Mouse (Mus musculus) heart, adult 2 months (tissue): ENCODE results near the gene Josd2.

Source experiments
- CTCF ChIP-seq: fragments of 200-600 bp; IDR thresholded peaks from 2 replicates; pipeline ENCODE4 v1.8.1; 2022; ENCODE audit warnings: antibody characterized with exemption, mild to moderate bottlenecking, moderate library complexity
- EP300 ChIP-seq: fragments of 200-500 bp; IDR thresholded peaks from 2 replicates; pipeline ENCODE4 v1.6.1; 2011; ENCODE audit warnings: low read depth, low read length, control low read depth; ENCODE audit not compliant: insufficient read depth
- POLR2A ChIP-seq: fragments of 200-500 bp; IDR thresholded peaks from 2 replicates; pipeline ENCODE4 v1.6.1; 2011; ENCODE audit warnings: mild to moderate bottlenecking, low read depth, low read length, control low read depth; ENCODE audit not compliant: insufficient read depth

DNA sequence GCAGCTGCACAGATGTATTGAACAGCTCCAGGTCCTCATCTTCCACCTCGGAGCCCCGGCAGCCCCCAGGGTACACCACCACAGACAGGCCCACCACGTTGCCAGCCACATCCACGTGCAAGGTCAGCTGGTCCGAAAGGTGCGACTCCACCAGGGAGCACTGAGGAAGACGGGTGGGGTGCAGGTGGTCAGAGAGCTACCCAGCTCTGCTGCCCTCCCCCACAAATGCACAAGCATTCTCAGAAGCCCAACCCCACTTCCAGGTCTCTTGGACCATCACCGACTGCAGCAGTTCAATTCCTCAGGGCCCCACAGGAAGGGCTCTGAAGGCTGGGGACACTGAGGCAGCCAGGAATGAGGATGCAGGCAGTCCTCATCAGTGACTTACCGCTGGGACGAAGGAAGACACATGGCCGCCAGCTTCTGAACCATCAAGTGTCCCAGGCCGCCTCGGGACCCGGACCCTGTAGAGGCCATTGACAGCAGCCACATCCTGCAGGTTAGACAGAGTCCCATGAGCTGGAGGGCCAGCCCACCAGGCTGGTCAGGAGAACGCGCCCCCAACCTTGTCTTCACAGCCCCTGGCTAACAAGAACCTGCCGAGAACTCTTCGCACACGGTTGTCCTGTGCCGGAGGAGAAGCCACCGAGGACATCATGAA is 24.5 kb downstream of the Josd2 start:
- TF ChIP-seq CTCF (no peak), EP300 (no peak), POLR2A (no peak)
